Mouse (Mus musculus): ENCODE measurements at regions not wholly inside any gene's neighbourhood (a gene's known extent, or its start where the extent isn't known, plus 50 kb on each side); places are given as distances from the start of the nearest gene placed in this dataset.

DNA sequence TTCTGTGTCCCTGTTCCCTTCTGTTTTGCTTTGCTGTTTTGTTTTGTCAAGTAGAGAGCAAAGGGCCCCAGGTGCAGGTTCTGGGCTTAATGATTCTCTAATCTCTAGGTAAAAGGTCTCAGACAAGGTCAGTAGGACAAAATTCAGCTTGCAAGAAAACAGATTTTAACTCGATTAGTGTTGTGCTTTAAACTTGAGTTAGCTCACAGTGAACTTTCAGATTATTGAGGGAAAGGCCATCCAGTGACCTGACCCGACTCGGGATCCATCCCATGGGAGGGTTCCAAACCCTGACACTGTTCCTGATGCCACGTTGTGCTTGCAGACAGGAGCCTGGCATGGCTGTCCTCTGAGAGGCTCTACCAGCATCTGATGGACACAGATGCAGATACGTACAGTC is 83.8 kb upstream of the Acsl1 start:
- ATAC-seq (replicated peaks; ENCODE audit: extremely low read depth, insufficient read depth, low FRiP score), result no peak
- H3K4me2 ChIP-seq (ENCODE audit: low read depth, low read length), result no peak overlapping the region
- H3K4me3 ChIP-seq (ENCODE audit: low read length), result no peak overlapping the region
- no peak overlapping the region for H3K27ac ChIP-seq (ENCODE audit: low read length)
- no peaks in the 10 kb centered on the region for H3K36me3 ChIP-seq (ENCODE audit: control insufficient read depth, insufficient read depth)
- WGBS, result 70% methylated on average over 5 of the region's 5 CpGs
- no peaks in the 10 kb centered on the region for H3K4me1 ChIP-seq (ENCODE audit: control insufficient read depth, insufficient read depth, low read length)
- H3K27me3 ChIP-seq (ENCODE audit: control insufficient read depth, insufficient read depth, low read length), result no peaks in the 10 kb centered on the region
- no peaks in the 10 kb centered on the region for H3K9me3 ChIP-seq (replicated peaks; ENCODE audit: control insufficient read depth, low read length)
- H3K9ac ChIP-seq (ENCODE audit: low read length), result no peak overlapping the region

DNA sequence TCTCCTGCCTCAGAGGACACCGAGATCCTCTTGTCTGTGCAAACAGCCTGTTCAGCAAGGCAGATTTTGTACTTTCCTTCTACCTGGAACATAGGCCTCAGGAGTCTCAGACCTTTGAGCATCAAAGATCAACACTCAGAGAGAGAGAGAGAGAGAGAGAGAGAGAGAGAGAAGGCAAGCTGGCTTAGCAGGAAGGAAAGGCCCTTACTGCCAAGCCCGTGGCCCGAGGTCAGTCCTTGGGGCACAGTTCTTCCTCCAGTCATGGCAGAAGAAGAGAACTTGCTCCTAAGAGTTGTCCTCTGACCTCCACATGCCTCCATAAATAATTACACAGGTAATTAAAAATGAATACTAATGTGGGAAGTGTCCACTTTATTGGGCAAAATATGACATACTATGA is 82.4 kb upstream of the Acsl1 start:
- Histone ChIP-seq H3K4me2 (ENCODE audit: low read depth, low read length) (no peak overlapping the region), H3K27me3 (ENCODE audit: control insufficient read depth, insufficient read depth, low read length) (no peaks in the 10 kb centered on the region), H3K9ac (ENCODE audit: low read length) (no peak overlapping the region), H3K27ac (ENCODE audit: low read length) (no peak overlapping the region), H3K4me3 (ENCODE audit: low read length) (no peak overlapping the region), H3K36me3 (ENCODE audit: control insufficient read depth, insufficient read depth) (no peaks in the 10 kb centered on the region), H3K9me3 (replicated peaks; ENCODE audit: control insufficient read depth, low read length) (no peaks in the 10 kb centered on the region), H3K4me1 (ENCODE audit: control insufficient read depth, insufficient read depth, low read length) (no peaks in the 10 kb centered on the region)
- 77% methylated on average over 3 of the region's 3 CpGs for WGBS
- no peak for ATAC-seq (replicated peaks; ENCODE audit: extremely low read depth, insufficient read depth, low FRiP score)

DNA sequence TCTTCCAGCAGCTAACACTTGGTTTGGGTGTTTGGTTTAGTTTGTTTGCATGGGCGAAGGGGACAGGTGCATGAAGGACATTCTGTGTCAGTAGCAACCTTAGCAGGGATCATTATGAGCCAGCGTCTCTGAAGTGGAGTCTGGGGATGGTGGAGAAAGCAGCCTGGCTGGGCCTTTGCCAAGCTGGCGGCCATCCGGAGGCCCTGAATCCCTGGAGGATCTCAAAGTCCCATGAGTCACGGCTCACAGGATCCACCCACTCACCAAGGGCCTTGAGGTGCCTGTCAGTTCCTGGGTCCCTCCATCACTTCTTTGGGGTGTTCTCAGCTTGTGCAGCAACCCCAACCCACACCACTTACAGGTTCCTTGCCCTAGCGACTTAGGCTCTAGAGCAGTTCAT is 80.4 kb upstream of the Acsl1 start:
- no peaks in the 10 kb centered on the region for H3K9me3 ChIP-seq (replicated peaks; ENCODE audit: control insufficient read depth, low read length)
- H3K9ac ChIP-seq (ENCODE audit: low read length), result no peak overlapping the region
- H3K4me2 ChIP-seq (ENCODE audit: low read depth, low read length), result no peak overlapping the region
- H3K27ac ChIP-seq (ENCODE audit: low read length), result no peak overlapping the region
- no peak overlapping the region for H3K4me3 ChIP-seq (ENCODE audit: low read length)
- H3K4me1 ChIP-seq (ENCODE audit: control insufficient read depth, insufficient read depth, low read length), result no peaks in the 10 kb centered on the region
- 65% methylated on average over 6 of the region's 6 CpGs for WGBS
- H3K27me3 ChIP-seq (ENCODE audit: control insufficient read depth, insufficient read depth, low read length), result no peaks in the 10 kb centered on the region
- no peaks in the 10 kb centered on the region for H3K36me3 ChIP-seq (ENCODE audit: control insufficient read depth, insufficient read depth)
- no peak for ATAC-seq (replicated peaks; ENCODE audit: extremely low read depth, insufficient read depth, low FRiP score)

DNA sequence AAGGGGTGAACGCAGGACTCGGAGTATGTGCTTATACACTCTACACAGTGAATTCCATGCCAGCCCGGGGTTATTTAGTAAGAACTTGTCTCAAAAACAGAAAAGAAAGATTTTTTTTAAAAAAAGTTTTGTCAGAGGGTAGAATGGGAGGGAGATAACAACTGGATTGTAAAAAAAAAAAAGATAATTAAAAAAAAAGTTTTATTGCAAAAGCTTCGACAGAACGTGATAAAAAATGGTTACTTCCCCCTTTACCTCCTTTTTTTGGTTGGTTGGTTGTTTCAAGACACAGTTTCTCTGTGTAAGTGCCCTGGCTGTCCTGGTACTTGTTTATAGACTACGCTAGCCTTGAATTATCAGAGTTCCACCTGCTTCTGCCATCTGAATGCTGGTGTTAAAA is 79.2 kb upstream of the Acsl1 start:
- H3K4me2 ChIP-seq (ENCODE audit: low read depth, low read length), result no peak overlapping the region
- no peaks in the 10 kb centered on the region for H3K4me1 ChIP-seq (ENCODE audit: control insufficient read depth, insufficient read depth, low read length)
- no peak overlapping the region for H3K27ac ChIP-seq (ENCODE audit: low read length)
- H3K9me3 ChIP-seq (replicated peaks; ENCODE audit: control insufficient read depth, low read length), result no peaks in the 10 kb centered on the region
- H3K4me3 ChIP-seq (ENCODE audit: low read length), result no peak overlapping the region
- no peaks in the 10 kb centered on the region for H3K27me3 ChIP-seq (ENCODE audit: control insufficient read depth, insufficient read depth, low read length)
- no peak overlapping the region for H3K9ac ChIP-seq (ENCODE audit: low read length)
- ATAC-seq (replicated peaks; ENCODE audit: extremely low read depth, insufficient read depth, low FRiP score), result no peak
- H3K36me3 ChIP-seq (ENCODE audit: control insufficient read depth, insufficient read depth), result no peaks in the 10 kb centered on the region
- 83% methylated on average over 6 of the region's 6 CpGs for WGBS

DNA sequence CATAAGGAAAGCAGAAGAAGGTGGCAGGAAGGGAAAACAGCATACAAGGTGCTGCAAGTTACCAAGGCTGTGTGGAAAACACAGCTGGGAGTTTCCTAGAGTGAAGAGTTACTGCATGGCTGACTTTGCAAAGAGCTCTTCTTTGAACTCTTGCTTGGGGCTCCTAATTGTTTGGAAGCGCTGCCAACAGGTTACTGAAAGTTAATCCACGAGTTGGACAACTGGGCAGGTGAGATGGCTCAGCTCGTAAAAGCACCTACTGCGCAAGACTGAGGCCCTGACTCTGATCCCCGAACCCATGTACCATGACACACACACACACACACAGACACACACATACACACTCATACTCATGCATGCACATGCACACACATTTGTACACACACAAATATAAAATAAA is 77.5 kb upstream of the Acsl1 start:
- Histone ChIP-seq H3K27me3 (ENCODE audit: control insufficient read depth, insufficient read depth, low read length) (no peaks in the 10 kb centered on the region), H3K4me3 (ENCODE audit: low read length) (no peak overlapping the region), H3K4me1 (ENCODE audit: control insufficient read depth, insufficient read depth, low read length) (no peaks in the 10 kb centered on the region), H3K27ac (ENCODE audit: low read length) (no peak overlapping the region), H3K9me3 (replicated peaks; ENCODE audit: control insufficient read depth, low read length) (no peaks in the 10 kb centered on the region), H3K9ac (ENCODE audit: low read length) (no peak overlapping the region), H3K4me2 (ENCODE audit: low read depth, low read length) (no peak overlapping the region), H3K36me3 (ENCODE audit: control insufficient read depth, insufficient read depth) (no peaks in the 10 kb centered on the region)
- 83% methylated on average over 5 of the region's 5 CpGs for WGBS
- ATAC-seq (replicated peaks; ENCODE audit: extremely low read depth, insufficient read depth, low FRiP score), result no peak

DNA sequence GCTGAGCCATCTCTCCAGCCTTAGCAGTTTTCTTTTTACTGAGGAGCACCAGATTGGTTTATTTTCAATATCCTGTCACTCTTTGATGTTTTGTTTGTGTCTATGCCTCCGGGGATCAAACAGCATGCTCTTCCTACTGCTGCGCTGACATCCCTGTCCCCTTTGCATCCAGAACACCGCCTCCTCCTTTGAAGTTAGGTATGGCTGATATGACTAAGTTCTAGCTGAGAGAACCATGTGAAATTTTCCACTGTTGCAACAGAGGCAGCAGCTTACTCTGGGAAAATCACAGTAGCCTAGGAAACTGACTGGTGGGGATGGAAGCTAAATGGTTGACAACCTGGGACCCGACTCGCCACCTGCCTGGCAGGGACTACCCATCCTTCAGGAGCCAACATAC is 76.1 kb upstream of the Acsl1 start:
- Histone ChIP-seq H3K27me3 (ENCODE audit: control insufficient read depth, insufficient read depth, low read length) (no peaks in the 10 kb centered on the region), H3K9ac (ENCODE audit: low read length) (no peak overlapping the region), H3K4me1 (ENCODE audit: control insufficient read depth, insufficient read depth, low read length) (no peaks in the 10 kb centered on the region), H3K27ac (ENCODE audit: low read length) (no peak overlapping the region), H3K36me3 (ENCODE audit: control insufficient read depth, insufficient read depth) (no peaks in the 10 kb centered on the region), H3K4me3 (ENCODE audit: low read length) (no peak overlapping the region), H3K9me3 (replicated peaks; ENCODE audit: control insufficient read depth, low read length) (no peaks in the 10 kb centered on the region), H3K4me2 (ENCODE audit: low read depth, low read length) (no peak overlapping the region)
- ATAC-seq (replicated peaks; ENCODE audit: extremely low read depth, insufficient read depth, low FRiP score), result no peak
- WGBS, result 76% methylated on average over 5 of the region's 5 CpGs

DNA sequence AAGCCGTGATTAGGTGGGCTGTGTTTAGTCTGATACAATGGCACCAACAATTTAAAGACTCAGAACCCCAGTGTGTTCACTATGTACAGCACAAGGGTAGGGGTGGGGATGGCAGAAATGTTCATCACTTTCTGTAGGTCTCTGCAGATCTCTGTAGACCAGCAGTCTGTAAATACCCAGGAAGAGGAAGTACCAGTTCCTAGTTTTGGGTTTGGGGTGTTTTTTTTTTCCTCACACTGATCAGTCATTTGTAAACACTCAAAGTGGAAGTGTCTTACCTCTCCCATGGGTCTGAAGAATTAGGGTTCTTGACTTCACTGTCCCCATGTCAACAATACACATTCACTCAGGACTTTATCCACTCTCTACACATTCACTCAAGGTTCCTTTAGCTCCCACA is 75.5 kb upstream of the Acsl1 start:
- H3K9me3 ChIP-seq (replicated peaks; ENCODE audit: control insufficient read depth, low read length), result no peaks in the 10 kb centered on the region
- no peak for ATAC-seq (replicated peaks; ENCODE audit: extremely low read depth, insufficient read depth, low FRiP score)
- no peak overlapping the region for H3K4me3 ChIP-seq (ENCODE audit: low read length)
- WGBS, result 80% methylated on average over 1 of the region's 1 CpGs
- no peak overlapping the region for H3K27ac ChIP-seq (ENCODE audit: low read length)
- no peaks in the 10 kb centered on the region for H3K36me3 ChIP-seq (ENCODE audit: control insufficient read depth, insufficient read depth)
- no peak overlapping the region for H3K9ac ChIP-seq (ENCODE audit: low read length)
- H3K27me3 ChIP-seq (ENCODE audit: control insufficient read depth, insufficient read depth, low read length), result no peaks in the 10 kb centered on the region
- no peak overlapping the region for H3K4me2 ChIP-seq (ENCODE audit: low read depth, low read length)
- no peaks in the 10 kb centered on the region for H3K4me1 ChIP-seq (ENCODE audit: control insufficient read depth, insufficient read depth, low read length)

DNA sequence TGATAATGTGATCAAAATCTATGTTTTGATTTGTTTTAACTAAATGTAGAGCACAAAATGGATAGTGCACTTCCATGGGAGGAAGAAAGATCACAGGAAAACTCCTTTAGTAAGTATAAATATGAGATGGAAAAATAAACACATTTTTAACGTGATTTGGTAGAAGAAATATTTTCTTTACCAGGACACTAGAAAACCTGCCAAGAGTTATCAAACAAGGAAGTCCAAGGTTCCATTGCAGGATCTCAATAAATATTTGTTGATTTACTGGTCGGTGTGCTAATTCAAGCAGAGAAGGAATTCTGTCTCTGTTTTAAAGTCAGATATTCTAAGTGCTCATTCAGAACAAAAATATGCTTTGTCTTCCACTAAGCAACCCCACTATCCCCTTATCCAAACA is 73.8 kb upstream of the Acsl1 start:
- Histone ChIP-seq H3K4me1 (ENCODE audit: control insufficient read depth, insufficient read depth, low read length) (no peaks in the 10 kb centered on the region), H3K9me3 (replicated peaks; ENCODE audit: control insufficient read depth, low read length) (no peaks in the 10 kb centered on the region), H3K27ac (ENCODE audit: low read length) (no peak overlapping the region), H3K4me3 (ENCODE audit: low read length) (no peak overlapping the region), H3K27me3 (ENCODE audit: control insufficient read depth, insufficient read depth, low read length) (no peaks in the 10 kb centered on the region), H3K4me2 (ENCODE audit: low read depth, low read length) (no peak overlapping the region), H3K9ac (ENCODE audit: low read length) (no peak overlapping the region), H3K36me3 (ENCODE audit: control insufficient read depth, insufficient read depth) (no peaks in the 10 kb centered on the region)
- ATAC-seq (replicated peaks; ENCODE audit: extremely low read depth, insufficient read depth, low FRiP score), result no peak
- 50% methylated on average over 2 of the region's 2 CpGs for WGBS

DNA sequence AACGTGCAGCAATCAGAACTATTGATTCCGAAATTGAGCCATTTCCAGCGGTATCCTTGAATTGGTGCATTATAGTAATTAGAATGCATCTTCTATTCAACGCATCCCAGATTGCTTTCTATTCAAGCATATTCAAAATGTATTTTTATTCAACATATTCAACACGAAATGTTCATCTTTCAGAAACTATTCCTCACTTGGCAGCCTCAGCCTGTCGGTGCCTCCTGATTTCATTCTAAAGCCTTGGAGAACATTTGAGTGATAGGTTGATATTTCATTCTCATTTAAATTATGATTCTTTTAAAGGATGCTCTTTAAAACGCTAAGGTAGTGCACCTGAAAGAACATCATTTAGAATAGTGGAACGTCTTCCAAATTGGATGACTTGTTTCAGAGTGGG is 73.1 kb upstream of the Acsl1 start:
- H3K4me2 ChIP-seq (ENCODE audit: low read depth, low read length), result no peak overlapping the region
- H3K27ac ChIP-seq (ENCODE audit: low read length), result no peak overlapping the region
- no peak overlapping the region for H3K9ac ChIP-seq (ENCODE audit: low read length)
- no peak for ATAC-seq (replicated peaks; ENCODE audit: extremely low read depth, insufficient read depth, low FRiP score)
- 74% methylated on average over 8 of the region's 8 CpGs for WGBS
- no peaks in the 10 kb centered on the region for H3K27me3 ChIP-seq (ENCODE audit: control insufficient read depth, insufficient read depth, low read length)
- H3K36me3 ChIP-seq (ENCODE audit: control insufficient read depth, insufficient read depth), result no peaks in the 10 kb centered on the region
- H3K4me1 ChIP-seq (ENCODE audit: control insufficient read depth, insufficient read depth, low read length), result no peaks in the 10 kb centered on the region
- H3K4me3 ChIP-seq (ENCODE audit: low read length), result no peak overlapping the region
- H3K9me3 ChIP-seq (replicated peaks; ENCODE audit: control insufficient read depth, low read length), result no peaks in the 10 kb centered on the region

DNA sequence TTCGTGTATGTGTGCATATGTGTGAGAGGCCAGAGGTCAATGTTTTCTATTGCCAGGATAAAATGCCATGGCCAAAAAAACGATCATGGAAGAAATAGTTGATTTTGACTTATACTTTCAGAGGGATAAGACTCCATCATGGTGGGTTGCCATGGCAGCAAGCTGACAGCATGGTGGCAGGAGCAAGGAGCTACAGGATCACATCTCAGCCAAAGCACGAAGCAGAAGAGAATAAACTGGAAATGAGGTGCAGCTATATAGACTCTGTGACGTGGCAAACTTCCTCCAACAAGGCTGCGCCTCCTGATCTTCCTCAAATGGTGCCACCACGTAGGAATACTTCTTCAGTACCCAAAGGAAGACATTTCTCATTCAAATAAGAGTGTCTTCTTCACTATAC is 70.2 kb upstream of the Acsl1 start:
- H3K9me3 ChIP-seq (replicated peaks; ENCODE audit: control insufficient read depth, low read length), result no peaks in the 10 kb centered on the region
- ATAC-seq (replicated peaks; ENCODE audit: extremely low read depth, insufficient read depth, low FRiP score), result no peak
- H3K9ac ChIP-seq (ENCODE audit: low read length), result no peak overlapping the region
- no peaks in the 10 kb centered on the region for H3K27me3 ChIP-seq (ENCODE audit: control insufficient read depth, insufficient read depth, low read length)
- H3K4me2 ChIP-seq (ENCODE audit: low read depth, low read length), result no peak overlapping the region
- no peak overlapping the region for H3K27ac ChIP-seq (ENCODE audit: low read length)
- no peaks in the 10 kb centered on the region for H3K36me3 ChIP-seq (ENCODE audit: control insufficient read depth, insufficient read depth)
- H3K4me3 ChIP-seq (ENCODE audit: low read length), result no peak overlapping the region
- H3K4me1 ChIP-seq (ENCODE audit: control insufficient read depth, insufficient read depth, low read length), result no peaks in the 10 kb centered on the region
- WGBS, result 71% methylated on average over 6 of the region's 6 CpGs

All from heart, embryonic 16.5 days (tissue).